In the genomic region with DNA sequence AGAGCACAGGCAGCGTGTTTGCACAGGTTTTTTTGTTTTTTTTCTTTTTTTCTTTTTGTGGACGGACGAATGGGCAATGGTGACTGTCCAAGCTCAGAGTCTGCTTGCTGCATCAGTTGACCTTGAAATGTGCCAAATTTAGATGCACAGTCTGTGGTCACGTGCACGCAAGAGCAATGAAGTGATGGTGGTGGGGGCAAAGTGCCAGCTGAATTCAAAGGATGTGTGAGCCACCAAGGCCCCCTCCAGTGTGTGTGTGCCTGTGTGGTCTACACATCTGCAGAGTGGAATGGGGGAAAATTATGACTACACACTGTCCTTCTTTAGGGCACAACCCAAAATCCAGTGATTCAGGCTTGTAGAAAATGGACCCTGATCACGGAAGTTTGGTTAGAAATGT, we compare ENCODE assay signal across 10 mouse cellular contexts. TPM values are rescaled to one million over a fixed set of nuclear protein-coding genes. Genes with fewer than 3 reads are reported as not detected.
DNase-seq lines count a peak whose midpoint lies in the region; ATAC-seq lines count a peak whose summit lies in the region.
"Had no signal": no experiment of that assay in that cellular context is flagged by ENCODE, and none has a peak within 500 bp of the region (broad histone marks: within the 10 kb centered on the region; RNA-seq: fewer than 3 reads in every experiment).

No protein-coding gene starts in this region.

- 35% methylated on average over 6 of the region's 6 CpGs for WGBS in hindbrain, embryonic 15.5 days
- 58% methylated on average over 6 of the region's 6 CpGs for WGBS in hindbrain, embryonic 12.5 days
- WGBS in heart, embryonic 14.5 days: 25% methylated on average over 6 of the region's 6 CpGs

- H3K4me2 ChIP-seq in hindbrain, embryonic 15.5 days: no peak overlapping the region
- H3K4me2 ChIP-seq in hindbrain, embryonic 12.5 days (replicated peaks): no peak overlapping the region
- peak overlapping the region; percentile 11; the same call in 1 of the 2 replicates for H3K4me2 ChIP-seq in heart, embryonic 14.5 days (ENCODE audit: low read length)
- H3K4me2 ChIP-seq: limb, embryonic 13.5 days; midbrain, embryonic 11.5 days had no signal

- DNase-seq in testis, postnatal 10 days (ENCODE audit: low spot score): peak; percentile 52
- DNase-seq in testis, postnatal 14 days (ENCODE audit: low spot score): no peak
- no peak for DNase-seq in embryo, embryonic 10 days (ENCODE audit: low spot score)
- DNase-seq in gastrocnemius, postnatal 36 days: no peak
- DNase-seq in thymus, postnatal 10 days (ENCODE audit: low spot score in 2 of 2): no peak

- 0 out of 2 replicates have a peak, but pooled peaks have one; percentile 57 for ATAC-seq in hindbrain, embryonic 15.5 days (ENCODE audit: low FRiP score, low read depth)
- no peak for ATAC-seq in hindbrain, embryonic 12.5 days (ENCODE audit: low FRiP score)
- ATAC-seq in heart, embryonic 14.5 days (ENCODE audit: insufficient number of reproducible peaks, insufficient read depth, low FRiP score, low read depth): peak; percentile 47; the same call in 1 of the 2 replicates

- peaks cover 9% of the 10 kb centered on the region; the same call in 1 of the 2 replicates for H3K4me1 ChIP-seq in hindbrain, embryonic 15.5 days (replicated peaks)
- peaks cover 2% of the 10 kb centered on the region; the same call in 1 of the 2 replicates for H3K4me1 ChIP-seq in hindbrain, embryonic 12.5 days
- H3K4me1 ChIP-seq in heart, embryonic 14.5 days (ENCODE audit: control insufficient read depth in 2 of 2, insufficient read depth in 2 of 2, low read length in 2 of 2): peaks cover 7 to 9% of the 10 kb centered on the region in 2 experiments; a peak in 3 of 4 replicates
- H3K4me1 ChIP-seq: limb, embryonic 13.5 days had no signal

- intact Hi-C loops in gastrocnemius, postnatal 36 days (cut with DNase I): no loop called here

- no peak overlapping the region for H3K9ac ChIP-seq in hindbrain, embryonic 15.5 days
- H3K9ac ChIP-seq in hindbrain, embryonic 12.5 days: no peak overlapping the region
- no peak overlapping the region for H3K9ac ChIP-seq in heart, embryonic 14.5 days (ENCODE audit: low read length)
- H3K9ac ChIP-seq: limb, embryonic 13.5 days had no signal

- H3K36me3 ChIP-seq in hindbrain, embryonic 15.5 days: no peaks in the 10 kb centered on the region
- H3K36me3 ChIP-seq in hindbrain, embryonic 12.5 days: no peaks in the 10 kb centered on the region
- H3K36me3 ChIP-seq in heart, embryonic 14.5 days (ENCODE audit: control insufficient read depth, insufficient read depth, low read length): 0 out of 2 replicates have a peak, but pooled peaks cover 3% of the 10 kb centered on the region
- H3K36me3 ChIP-seq: limb, embryonic 13.5 days had no signal

- no peaks in the 10 kb centered on the region for H3K27me3 ChIP-seq in hindbrain, embryonic 15.5 days
- H3K27me3 ChIP-seq in hindbrain, embryonic 12.5 days: no peaks in the 10 kb centered on the region
- H3K27me3 ChIP-seq in heart, embryonic 14.5 days (ENCODE audit: control insufficient read depth, insufficient read depth, low read length): no peaks in the 10 kb centered on the region

- no peak overlapping the region for H3K4me3 ChIP-seq in hindbrain, embryonic 15.5 days
- no peak overlapping the region for H3K4me3 ChIP-seq in hindbrain, embryonic 12.5 days
- H3K4me3 ChIP-seq in heart, embryonic 14.5 days (ENCODE audit: control insufficient read depth in 1 of 2, insufficient read depth in 1 of 2, low read depth in 1 of 2, low read length in 2 of 2): no peak overlapping the region; a peak in 1 of 4 replicates
- H3K4me3 ChIP-seq: limb, embryonic 13.5 days had no signal

- H3K27ac ChIP-seq in hindbrain, embryonic 15.5 days (replicated peaks): no peak overlapping the region
- H3K27ac ChIP-seq in hindbrain, embryonic 12.5 days: no peak overlapping the region
- peak overlapping the region in 1 of 2 experiments; percentile 42; a peak in 2 of 4 replicates for H3K27ac ChIP-seq in heart, embryonic 14.5 days (replicated peaks in 1 of 2; ENCODE audit: control insufficient read depth in 1 of 2, insufficient read depth in 1 of 2, low read depth in 2 of 2, low read length in 2 of 2)
- H3K27ac ChIP-seq: limb, embryonic 13.5 days had no signal

- no peaks in the 10 kb centered on the region for H3K9me3 ChIP-seq in hindbrain, embryonic 15.5 days
- H3K9me3 ChIP-seq in hindbrain, embryonic 12.5 days (replicated peaks): no peaks in the 10 kb centered on the region
- H3K9me3 ChIP-seq in heart, embryonic 14.5 days (ENCODE audit: control insufficient read depth, low read length): no peaks in the 10 kb centered on the region; the same call in 1 of the 2 replicates
- H3K9me3 ChIP-seq: limb, embryonic 13.5 days had no signal

RNA-seq across cellular contexts. Expression of a gene that starts 42.8 kb away (rescaled TPM):
- 22.1 and 22.7 TPM in 2 replicates for polyA plus RNA-seq in hindbrain, embryonic 15.5 days (2015; fragmentation: Nextera tagmentation; extraction: Ambion mirVana)
- 10.3 and 12.6 TPM in 2 replicates for polyA plus RNA-seq in hindbrain, embryonic 12.5 days (2016; fragmentation: Nextera tagmentation; extraction: Ambion mirVana)
- polyA plus RNA-seq in heart, embryonic 14.5 days (2014; fragmentation: Nextera tagmentation; extraction: Ambion mirVana): 8.3 and 8.4 TPM in 2 replicates
- 1 to 10 TPM in 1 of 2 experiments, under 1 TPM in 1; 0.62 to 1.4 TPM for total RNA-seq in gastrocnemius, postnatal 36 days (2021)
